In the genomic region with DNA sequence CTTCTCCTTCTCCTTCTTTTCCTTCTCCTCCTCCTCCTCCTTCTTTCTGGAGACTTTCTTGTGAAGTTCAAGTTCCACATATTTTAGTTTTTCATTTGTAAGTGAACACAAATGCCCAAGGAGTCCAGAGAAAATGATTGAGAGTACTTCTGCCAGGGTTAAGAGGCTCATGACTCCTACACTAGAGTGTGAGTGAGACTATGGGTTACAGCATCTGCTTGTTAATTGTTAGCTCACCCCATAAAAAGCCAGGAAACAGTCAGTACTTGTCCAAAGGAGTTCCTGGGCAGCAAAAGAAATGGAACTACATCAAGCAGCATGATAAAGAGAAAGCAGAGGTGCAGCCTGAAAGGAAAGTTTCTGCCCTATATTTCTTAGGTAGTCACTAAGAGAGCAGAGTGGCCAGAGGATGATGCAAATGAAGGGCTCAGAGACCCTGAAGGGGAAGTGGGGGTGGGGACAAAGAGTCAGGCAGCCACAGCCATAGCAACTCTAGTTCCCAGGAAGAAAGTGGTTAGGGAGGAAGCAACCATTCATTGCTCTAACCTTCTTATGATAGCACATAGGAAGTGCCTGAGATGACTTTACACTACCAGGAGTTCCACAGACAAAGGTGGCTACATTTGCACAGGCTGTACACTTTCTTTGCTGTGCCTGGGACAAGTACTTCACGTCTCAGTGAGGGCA, we compare ENCODE assay signal across 15 mouse cellular contexts. TPM values are rescaled to one million over a fixed set of nuclear protein-coding genes. Genes with fewer than 3 reads are reported as not detected.
"Had no signal": no experiment of that assay in that cellular context is flagged by ENCODE, and none has a peak within 500 bp of the region (broad histone marks: within the 10 kb centered on the region; RNA-seq: fewer than 3 reads in every experiment).

No protein-coding gene starts in this region.

- H3K4me2 ChIP-seq: limb, embryonic 13.5 days; midbrain, embryonic 11.5 days; midbrain, embryonic 15.5 days; neural tube, embryonic 12.5 days had no signal

- H3K27me3 ChIP-seq: limb, embryonic 13.5 days; megakaryocyte, embryonic 14.5 days; midbrain, embryonic 15.5 days; neural tube, embryonic 12.5 days had no signal

- H3K27ac ChIP-seq: limb, embryonic 13.5 days; liver, embryonic 14.5 days; midbrain, embryonic 15.5 days; neural tube, embryonic 12.5 days; stomach, postnatal 0 days had no signal

- H3K36me3 ChIP-seq: limb, embryonic 13.5 days; midbrain, embryonic 15.5 days; neural tube, embryonic 12.5 days had no signal

- DNase-seq: kidney, postnatal 10 days; left cerebral cortex, postnatal 4 days; lung, adult 18-20 months had no signal

- H3K9ac ChIP-seq: limb, embryonic 13.5 days; liver, embryonic 14.5 days; midbrain, embryonic 15.5 days; neural tube, embryonic 12.5 days had no signal

- H3K4me3 ChIP-seq: limb, embryonic 13.5 days; megakaryocyte, embryonic 14.5 days; midbrain, embryonic 15.5 days; neural tube, embryonic 12.5 days had no signal

- H3K9me3 ChIP-seq: limb, embryonic 13.5 days; megakaryocyte, embryonic 14.5 days; midbrain, embryonic 15.5 days; neural tube, embryonic 12.5 days had no signal

- H3K4me1 ChIP-seq: limb, embryonic 13.5 days; midbrain, embryonic 15.5 days; neural tube, embryonic 12.5 days had no signal

- ATAC-seq: intestine, embryonic 16.5 days; midbrain, embryonic 15.5 days had no signal

RNA-seq across cellular contexts. Expression of a gene that starts 24.9 kb away (rescaled TPM):
- total RNA-seq: liver, adult 2 months; monocyte, adult 5-6 weeks; neutrophil, adult 5-6 weeks had no signal
- polyA plus RNA-seq: large intestine, adult 2 months; liver, adult 2 months; midbrain, embryonic 11.5 days; neural tube, embryonic 12.5 days had no signal

RNA-seq across cellular contexts. Expression of a gene that starts 54.2 kb away (rescaled TPM):
- total RNA-seq: monocyte, adult 5-6 weeks had no signal
